Mouse (Mus musculus) C2C12 (cell line): Measurements from ENCODE around the gene Micall1. TPM values are rescaled to one million over a fixed set of nuclear protein-coding genes. Genes with fewer than 3 reads are reported as not detected.

Source experiments
- H3K27me3 ChIP-seq: one replicate; pipeline ENCODE4 v1.6.1; 2011; ENCODE audit not compliant: control insufficient read depth, insufficient read depth, insufficient read length
- H3K36me3 ChIP-seq: one replicate; pipeline ENCODE4 v1.6.1; 2011; ENCODE audit not compliant: control insufficient read depth, insufficient read depth
- H3K4me3 ChIP-seq: one replicate; pipeline ENCODE4 v1.5.1; 2011; ENCODE audit warnings: mild to moderate bottlenecking, control low read depth; ENCODE audit not compliant: poor library complexity, insufficient read depth, severe bottlenecking
- H3K79me2 ChIP-seq: one replicate; pipeline ENCODE4 v1.6.1; 2011; ENCODE audit not compliant: control insufficient read depth, insufficient read depth
- H3K79me3 ChIP-seq: one replicate; pipeline ENCODE4 v1.6.1; 2011; ENCODE audit warnings: low read depth, control low read depth
- H3ac ChIP-seq: one replicate; pipeline ENCODE3; 2011; ENCODE audit warnings: low read depth; ENCODE audit not compliant: control insufficient read depth, insufficient read length
- CEBPB ChIP-seq: IDR thresholded peaks from one replicate; pipeline ENCODE4 v1.6.1; 2011; ENCODE audit warnings: low read depth, mild to moderate bottlenecking, control low read depth, moderate library complexity
- CTCF ChIP-seq: IDR thresholded peaks from one replicate; pipeline ENCODE4 v1.5.1; 2011; ENCODE audit not compliant: control insufficient read depth, insufficient read depth, insufficient read length
- FOSL1 ChIP-seq: IDR thresholded peaks from one replicate; pipeline ENCODE4 v1.8.0; 2011; ENCODE audit warnings: mild to moderate bottlenecking, low read length; ENCODE audit not compliant: poor library complexity, insufficient read depth, severe bottlenecking
- MAX ChIP-seq: IDR thresholded peaks from one replicate; pipeline ENCODE4 v1.6.1; 2011; ENCODE audit warnings: mild to moderate bottlenecking, control low read depth
- MYOD1 ChIP-seq: IDR thresholded peaks from one replicate; pipeline ENCODE4 v1.6.1; 2011; ENCODE audit warnings: low read depth; ENCODE audit not compliant: control insufficient read depth, insufficient read length
- MYOG ChIP-seq: IDR thresholded peaks from one replicate; pipeline ENCODE4 v1.6.1; 2011; ENCODE audit not compliant: control insufficient read depth, insufficient read length; ENCODE audit errors: extremely low read depth
- USF1 ChIP-seq: IDR thresholded peaks from one replicate; pipeline ENCODE4 v1.6.1; 2011; ENCODE audit warnings: low read depth, mild to moderate bottlenecking, control low read depth, moderate library complexity
- polyA plus RNA-seq: library from polyadenylated mRNA; unstranded; fragments of >200 nt; fragmentation: generic; extraction: Trizol; gene quantifications from one replicate; pipeline ENCODE4 v1.2.1, GENCODE M21; 2012; ENCODE audit warnings: missing spikeins

Micall1 gene
- polyA plus RNA-seq, 1 experiment = 12.7 TPM

GRCm38 (mm10) chr15:79129311-79129710 lies 20.6 kb downstream of the Micall1 start:
- Histone ChIP-seq H3K79me2 (no peaks in the 10 kb centered on the region), H3K79me3 (no peaks in the 10 kb centered on the region), H3ac (no peak overlapping the region), H3K27me3 (no peaks in the 10 kb centered on the region), H3K36me3 (peaks cover 88% of the 10 kb centered on the region), H3K4me3 (no peak overlapping the region)
- TF ChIP-seq CEBPB (no peak), USF1 (no peak), FOSL1 (no peak), MYOD1 (no peak), CTCF (no peak), MYOG (no peak), MAX (no peak)

- TF ChIP-seq MYOG = no peak
- no peak for TF ChIP-seq MAX
- no peak for TF ChIP-seq CTCF
- TF ChIP-seq FOSL1 = no peak
- TF ChIP-seq MYOD1 = no peak
- Histone ChIP-seq H3ac (no peak overlapping the region), H3K27me3 (no peaks in the 10 kb centered on the region), H3K79me2 (no peaks in the 10 kb centered on the region), H3K4me3 (no peak overlapping the region), H3K36me3 (peaks cover 75% of the 10 kb centered on the region), H3K79me3 (no peaks in the 10 kb centered on the region)
Observed at GRCm38 (mm10) chr15:79130782-79131181, 22.1 kb downstream of the Micall1 start.

DNA sequence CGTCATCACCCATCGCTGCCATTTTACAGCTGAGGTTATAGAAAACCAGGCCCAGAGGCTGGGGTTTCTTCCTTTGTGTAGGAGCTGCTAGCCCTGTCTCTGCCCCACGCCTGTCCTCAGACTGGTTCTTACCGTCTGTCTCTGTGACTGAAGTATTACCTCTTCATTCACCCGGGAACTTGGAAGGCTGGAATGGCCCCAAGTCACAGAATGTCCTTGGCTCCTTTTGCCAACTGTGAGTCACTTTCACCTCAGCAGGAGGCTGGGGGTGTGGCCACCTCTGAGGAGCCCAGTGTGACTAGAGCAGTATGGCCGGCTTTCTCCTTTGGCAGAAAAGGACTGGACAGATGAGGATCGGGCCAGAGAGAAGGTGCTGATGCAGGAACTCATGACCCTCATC lies 22.7 kb downstream of the Micall1 start:
- no peaks in the 10 kb centered on the region for H3K27me3 ChIP-seq
- H3K79me3 ChIP-seq = no peaks in the 10 kb centered on the region
- no peak overlapping the region for H3K4me3 ChIP-seq
- peaks cover 70% of the 10 kb centered on the region for H3K36me3 ChIP-seq
- H3K79me2 ChIP-seq = no peaks in the 10 kb centered on the region
- no peak overlapping the region for H3ac ChIP-seq
- no peak for TF ChIP-seq FOSL1
- no peak for TF ChIP-seq MYOG
- no peak for TF ChIP-seq CEBPB
- no peak for TF ChIP-seq USF1
- no peak for TF ChIP-seq MYOD1
- TF ChIP-seq MAX = peak; percentile 22
- TF ChIP-seq CTCF = no peak

GRCm38 (mm10) chr15:79133191-79133661 lies 24.5 kb downstream of the Micall1 start:
- Histone ChIP-seq H3K36me3 (peaks cover 53% of the 10 kb centered on the region), H3K27me3 (no peaks in the 10 kb centered on the region), H3K4me3 (no peak overlapping the region), H3K79me3 (no peaks in the 10 kb centered on the region), H3ac (no peak overlapping the region), H3K79me2 (no peaks in the 10 kb centered on the region)
- TF ChIP-seq MYOG = no peak
- no peak for TF ChIP-seq FOSL1
- no peak for TF ChIP-seq USF1
- TF ChIP-seq MAX = no peak
- TF ChIP-seq CEBPB = no peak
- TF ChIP-seq CTCF = no peak
- no peak for TF ChIP-seq MYOD1

- Histone ChIP-seq H3K4me3 (no peak overlapping the region), H3K79me3 (no peaks in the 10 kb centered on the region), H3K79me2 (no peaks in the 10 kb centered on the region), H3ac (no peak overlapping the region), H3K27me3 (no peaks in the 10 kb centered on the region), H3K36me3 (peaks cover 39% of the 10 kb centered on the region)
- TF ChIP-seq CEBPB (no peak), MYOG (no peak), FOSL1 (no peak), MAX (no peak), CTCF (no peak), USF1 (no peak), MYOD1 (no peak)
Observed at GRCm38 (mm10) chr15:79134496-79135270, 26.0 kb downstream of the Micall1 start.
